Mouse (Mus musculus) testis, postnatal 14 days (tissue): ENCODE data around the gene Tnfaip2.
A peak's percentile ranks its signal among the peaks of the same experiment; 100 is the strongest.

Experiments used
- DNase-seq: peaks from one replicate; pipeline ENCODE4 v3.0.0; 2021; ENCODE audit warnings: low spot score

The Tnfaip2 gene

DNA sequence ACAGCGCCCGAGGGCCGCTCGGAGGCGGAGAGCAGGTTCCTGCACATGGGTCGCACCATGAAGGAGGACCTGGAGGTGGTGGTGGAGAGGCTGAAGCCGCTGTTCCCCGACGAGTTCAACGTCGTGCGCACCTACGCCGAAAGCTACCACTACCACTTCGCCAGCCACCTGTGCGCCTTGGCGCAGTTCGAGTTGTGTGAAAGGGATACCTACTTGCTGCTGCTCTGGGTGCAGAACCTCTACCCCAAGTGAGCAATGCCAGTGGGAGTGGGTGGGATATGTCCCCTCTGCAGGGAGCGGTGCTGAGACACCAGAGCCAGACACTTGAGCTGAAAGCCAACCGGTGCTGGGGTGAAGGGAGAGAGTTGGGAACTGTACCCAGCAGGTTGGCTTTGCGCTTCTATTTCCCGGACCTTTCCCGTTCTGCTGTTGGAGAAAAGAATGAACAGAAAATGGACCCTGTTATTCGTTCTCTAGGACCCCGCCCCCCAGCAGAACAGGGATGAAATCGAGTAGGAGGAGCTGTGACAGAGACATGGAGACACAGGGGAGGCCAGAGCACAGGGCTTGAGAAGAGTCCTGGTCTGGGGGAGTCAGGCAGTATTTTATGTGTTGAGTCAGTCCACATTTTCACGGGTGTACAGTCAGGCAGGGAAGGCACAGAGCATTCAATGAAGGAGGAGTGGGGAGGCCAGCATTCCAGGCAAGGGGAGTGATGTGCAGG is 3.8 kb downstream of the Tnfaip2 start:
- DNase-seq, result no peak

DNA sequence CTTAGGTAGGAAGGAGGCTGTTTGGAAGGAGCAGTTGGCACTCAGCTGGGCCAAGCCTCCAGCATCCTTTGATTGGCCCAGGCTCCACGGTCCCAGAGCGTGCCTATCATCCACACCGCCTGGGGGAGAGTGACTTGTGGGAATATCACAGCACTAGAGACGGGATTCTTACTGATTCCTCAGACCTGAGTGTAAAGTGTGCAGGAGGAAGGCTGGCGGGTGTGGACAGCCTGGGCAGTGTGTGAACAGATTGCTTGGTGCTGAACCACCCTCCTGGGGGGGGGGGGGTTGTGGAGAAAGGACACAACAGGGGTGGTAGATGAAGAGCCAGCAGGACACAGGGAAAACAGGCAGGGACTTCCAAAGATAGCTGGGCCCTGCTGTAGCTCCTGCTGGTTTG is 4.5 kb downstream of the Tnfaip2 start:
- DNase-seq, result no peak

DNA sequence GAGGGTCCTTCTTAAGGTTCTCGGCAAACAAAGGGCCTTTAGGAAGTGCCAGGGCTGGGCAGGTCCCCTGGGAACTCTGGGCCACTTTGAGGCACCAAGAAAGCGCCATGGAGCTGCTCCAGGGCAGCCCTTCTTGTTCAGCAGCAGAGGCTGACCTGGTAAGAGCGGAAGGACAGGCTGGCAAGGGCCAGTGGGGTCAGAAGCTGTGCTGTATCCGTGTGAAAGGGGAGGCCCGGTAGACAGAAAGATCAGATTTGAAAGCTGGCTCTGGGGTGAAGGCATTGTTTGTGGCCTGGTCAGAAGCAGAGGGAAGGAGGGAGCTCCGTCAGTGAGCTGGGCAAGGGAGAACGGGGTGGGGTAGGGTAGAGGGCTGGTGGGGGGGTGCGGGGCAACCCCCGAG is 5.1 kb downstream of the Tnfaip2 start:
- DNase-seq, result no peak

DNA sequence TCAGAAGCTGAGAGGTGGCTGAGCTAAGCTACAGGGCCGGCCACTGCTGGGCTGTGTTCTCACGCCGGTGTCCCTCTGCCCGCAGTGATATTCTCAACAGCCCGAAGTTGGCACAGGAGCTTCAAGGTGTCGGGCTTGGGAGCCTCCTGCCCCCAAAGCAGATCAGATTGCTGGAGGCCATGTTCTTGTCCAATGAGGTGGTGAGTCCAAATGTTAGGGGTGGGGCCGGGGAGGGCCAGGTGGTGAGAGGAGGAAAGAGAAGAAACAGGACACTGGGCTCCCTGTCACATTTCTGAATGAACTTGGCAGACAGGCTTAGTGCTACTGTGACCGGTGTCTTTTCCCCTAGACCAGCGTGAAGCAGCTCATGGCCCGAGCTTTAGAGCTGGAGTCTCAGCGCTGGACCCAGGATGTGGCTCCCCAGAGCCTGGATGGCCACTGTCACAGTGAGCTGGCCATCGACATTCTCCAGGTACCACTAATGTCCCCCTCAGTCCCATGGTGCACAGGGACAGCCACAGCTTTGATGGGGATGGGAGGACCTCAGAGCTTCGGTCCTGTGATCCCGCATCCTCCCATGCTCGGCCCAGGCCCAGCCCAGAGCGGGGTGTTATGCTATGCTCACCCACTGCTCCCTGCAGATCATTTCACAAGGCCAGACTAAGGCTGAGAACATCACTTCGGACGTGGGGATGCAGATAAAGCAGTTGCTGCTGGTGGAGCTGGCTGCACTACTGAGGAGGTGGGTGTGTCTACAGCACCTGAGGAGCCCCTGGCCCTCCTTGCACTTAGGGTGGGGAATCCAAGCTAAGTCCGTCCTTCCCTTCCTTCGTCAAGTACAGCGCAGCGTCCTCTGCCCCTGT is 5.9 kb downstream of the Tnfaip2 start:
- no peak for DNase-seq

DNA sequence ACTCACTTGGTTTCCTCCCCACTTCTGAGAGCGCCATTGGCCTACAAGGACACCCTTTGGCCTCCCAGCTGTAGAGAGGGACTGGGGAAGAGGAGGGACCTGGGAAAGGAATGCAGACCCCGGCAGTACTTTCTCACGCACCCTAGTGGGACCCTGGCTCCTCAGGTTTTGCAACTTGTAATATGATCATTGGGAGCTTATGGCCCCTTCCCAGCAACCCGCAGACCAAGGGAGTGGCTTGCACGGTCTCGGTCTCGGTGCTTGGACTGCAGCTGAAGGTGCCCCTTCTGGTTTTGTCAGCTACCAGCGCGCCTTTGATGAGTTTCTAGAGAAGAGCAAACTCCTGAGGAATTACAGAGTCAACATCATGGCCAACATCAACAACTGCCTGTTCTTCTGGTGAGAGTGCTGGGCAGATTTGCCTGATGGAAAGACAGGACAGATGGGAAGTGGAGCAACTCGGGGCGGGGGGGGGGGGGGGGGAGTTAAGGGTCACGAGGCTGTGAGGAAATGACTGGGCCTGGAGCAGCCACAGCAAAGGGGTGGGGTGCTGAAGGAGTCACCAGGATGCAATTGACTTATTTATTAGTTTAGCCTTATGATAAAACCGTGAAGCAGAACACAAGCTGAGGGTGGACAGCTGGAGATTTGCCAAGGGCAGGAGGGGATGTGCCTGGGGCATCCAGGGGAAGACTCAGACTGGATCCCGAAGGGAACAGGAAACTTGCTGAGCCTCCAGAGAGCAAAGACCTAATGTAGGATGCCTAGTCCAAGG is 6.8 kb downstream of the Tnfaip2 start:
- DNase-seq, result no peak

GRCm38 (mm10) chr12:111450359-111450758 is 8.1 kb downstream of the Tnfaip2 start:
- no peak for DNase-seq

DNA sequence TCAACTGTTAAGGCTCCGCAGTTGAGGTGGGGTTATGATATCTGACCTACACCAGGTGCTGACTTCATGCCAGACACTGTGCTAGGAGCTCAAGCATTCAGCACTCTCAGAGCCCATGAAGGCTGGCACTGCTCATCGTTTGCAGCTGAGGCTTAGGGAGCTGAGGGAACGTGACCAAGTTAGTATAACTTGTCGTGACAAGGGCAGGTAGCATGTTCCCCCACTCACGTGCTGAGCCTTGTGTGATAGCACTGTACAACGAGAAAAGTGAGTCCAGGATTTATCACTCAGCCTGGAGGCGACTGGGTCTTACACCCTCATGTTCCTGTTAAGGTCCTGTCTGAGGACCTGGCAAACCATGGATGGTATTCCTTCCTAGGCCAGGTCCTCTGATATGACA is 9.3 kb downstream of the Tnfaip2 start:
- DNase-seq, result no peak

- DNase-seq, result no peak
Measured at GRCm38 (mm10) chr12:111454021-111454420, 11.8 kb downstream of the Tnfaip2 start.

- no peak for DNase-seq
Measured at GRCm38 (mm10) chr12:111454543-111455280, 12.4 kb downstream of the Tnfaip2 start.

- no peak for DNase-seq
Measured at GRCm38 (mm10) chr12:111455311-111455846, 13.1 kb downstream of the Tnfaip2 start.

- no peak for DNase-seq
Measured at GRCm38 (mm10) chr12:111455860-111456259, 13.6 kb downstream of the Tnfaip2 start.

DNA sequence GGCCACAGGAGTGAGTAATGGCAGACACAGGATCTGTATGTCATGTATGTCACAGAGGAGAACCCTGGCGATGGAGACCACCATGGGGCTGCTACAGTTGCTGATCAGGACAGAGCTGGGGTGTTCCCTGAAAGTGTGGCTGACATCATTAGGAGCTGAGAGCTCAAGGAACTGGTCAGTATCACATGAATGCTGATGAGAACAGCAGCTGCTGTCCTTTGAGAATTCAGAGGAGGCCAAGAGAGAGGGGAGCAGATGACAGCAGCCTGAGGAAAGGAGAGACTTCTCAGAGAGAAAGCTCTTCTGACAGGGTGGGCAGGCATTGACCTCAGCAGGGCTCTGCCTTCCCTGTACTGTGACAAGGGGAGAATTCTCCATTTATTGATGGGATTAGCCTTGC is 15.5 kb downstream of the Tnfaip2 start:
- no peak for DNase-seq

DNA sequence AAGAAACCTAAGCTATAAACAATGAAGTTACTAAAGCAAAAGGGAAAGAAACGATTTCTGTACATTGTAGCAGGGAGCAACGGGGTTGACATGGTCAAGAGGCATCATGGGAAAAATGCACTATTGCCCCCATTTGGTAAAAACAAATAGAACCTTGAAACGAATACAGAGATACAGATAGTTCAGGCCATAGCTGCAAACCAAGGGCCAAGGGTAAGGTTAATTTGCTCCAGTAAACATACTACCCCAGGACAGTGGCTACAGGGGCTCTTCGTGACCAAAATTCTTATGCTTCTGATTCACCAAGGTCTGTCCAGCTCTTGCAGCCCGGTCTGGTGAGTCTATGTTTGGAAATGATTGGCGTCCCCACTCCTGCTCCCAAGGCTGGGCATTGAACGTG is 21.3 kb downstream of the Tnfaip2 start:
- DNase-seq, result no peak

GRCm38 (mm10) chr12:111466369-111466768 is 24.1 kb downstream of the Tnfaip2 start:
- no peak for DNase-seq

GRCm38 (mm10) chr12:111468206-111468605 is 25.9 kb downstream of the Tnfaip2 start:
- no peak for DNase-seq

DNA sequence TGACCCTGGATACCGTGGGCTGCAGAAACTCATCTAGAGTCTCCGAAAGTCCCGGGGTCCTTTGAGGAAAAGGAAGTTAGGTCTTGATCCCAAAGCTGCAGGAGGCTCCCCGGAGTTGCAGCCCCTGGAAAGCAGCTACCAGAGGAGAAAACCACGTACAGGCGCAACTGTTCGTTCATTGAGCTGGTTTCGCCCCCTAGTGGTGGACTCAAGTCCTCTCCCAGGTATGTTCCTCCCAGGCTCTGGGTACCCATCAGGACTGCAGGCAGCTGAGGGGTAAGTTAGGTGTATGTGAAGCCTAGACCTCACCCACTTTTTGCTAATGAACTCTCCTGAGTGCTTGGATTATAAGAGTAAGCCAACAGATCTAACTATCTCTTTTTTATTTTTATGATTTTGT is 27.2 kb downstream of the Tnfaip2 start:
- DNase-seq, result peak; percentile 61

DNA sequence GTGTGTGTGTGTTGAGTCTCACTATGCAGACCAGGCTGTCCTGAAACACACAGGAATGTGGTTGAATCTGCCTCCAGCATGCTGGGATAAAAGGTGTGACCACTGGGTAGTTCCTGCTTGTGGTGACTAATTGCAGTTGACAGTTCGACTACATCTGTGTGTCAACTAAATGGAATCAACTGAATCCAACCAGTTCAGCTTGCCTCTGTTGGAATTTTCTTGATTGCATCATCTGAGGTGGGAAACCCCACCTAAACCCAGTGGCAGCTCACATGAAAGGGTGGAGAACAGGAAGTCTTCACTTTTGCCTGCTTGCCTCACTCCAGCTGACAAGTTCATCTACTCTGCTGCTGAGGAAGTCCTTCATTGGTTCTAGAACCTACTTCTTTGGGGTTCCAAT is 28.9 kb downstream of the Tnfaip2 start:
- DNase-seq, result no peak

GRCm38 (mm10) chr12:111471721-111472120 is 29.5 kb downstream of the Tnfaip2 start:
- DNase-seq, result no peak

DNA sequence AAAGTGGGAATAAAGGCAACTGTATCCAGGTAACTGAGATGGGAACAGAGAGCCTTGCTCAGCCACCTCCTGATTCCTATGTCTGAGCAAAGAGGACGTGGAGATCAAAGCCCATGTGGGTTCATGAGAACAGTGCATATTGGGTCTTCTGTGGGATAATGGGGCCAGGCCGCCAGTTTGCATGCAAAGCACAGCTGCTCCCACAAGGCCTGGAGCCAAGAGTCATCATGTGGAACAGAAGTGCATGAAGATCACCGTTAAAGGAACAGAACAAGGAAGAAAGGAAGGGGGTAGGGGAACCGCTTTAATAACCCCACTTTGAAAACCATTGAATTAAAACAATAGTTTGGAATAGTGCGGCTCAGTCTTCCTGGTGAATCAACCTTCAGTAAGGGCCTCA is 30.6 kb downstream of the Tnfaip2 start:
- no peak for DNase-seq

DNA sequence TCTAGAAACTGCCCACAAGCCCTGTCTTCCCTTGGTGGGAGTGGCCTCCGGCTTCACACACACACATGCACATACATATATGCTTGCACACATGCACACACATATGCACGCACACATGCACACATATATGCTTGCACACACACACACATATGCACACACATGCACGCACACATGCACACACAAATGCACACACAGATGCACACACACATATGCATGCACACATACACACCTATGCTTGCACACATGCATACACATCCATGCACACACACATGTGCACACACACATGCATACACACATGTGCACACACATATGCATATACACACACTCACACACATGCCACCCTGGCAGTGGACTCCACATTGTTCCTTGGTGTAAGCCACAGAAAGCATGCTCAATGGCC is 32.1 kb downstream of the Tnfaip2 start:
- no peak for DNase-seq

GRCm38 (mm10) chr12:111474893-111475643 is 32.8 kb downstream of the Tnfaip2 start:
- peak; percentile 46 for DNase-seq
